Mouse (Mus musculus): Measurements from ENCODE around the gene Pex6. TPM values are rescaled to one million over a fixed set of nuclear protein-coding genes. Genes with fewer than 3 reads are reported as not detected.

Gene Pex6
- total and polyA plus RNA-seq, 3 experiments, result 14.3 to 52.6 (median 22.1) TPM

DNA sequence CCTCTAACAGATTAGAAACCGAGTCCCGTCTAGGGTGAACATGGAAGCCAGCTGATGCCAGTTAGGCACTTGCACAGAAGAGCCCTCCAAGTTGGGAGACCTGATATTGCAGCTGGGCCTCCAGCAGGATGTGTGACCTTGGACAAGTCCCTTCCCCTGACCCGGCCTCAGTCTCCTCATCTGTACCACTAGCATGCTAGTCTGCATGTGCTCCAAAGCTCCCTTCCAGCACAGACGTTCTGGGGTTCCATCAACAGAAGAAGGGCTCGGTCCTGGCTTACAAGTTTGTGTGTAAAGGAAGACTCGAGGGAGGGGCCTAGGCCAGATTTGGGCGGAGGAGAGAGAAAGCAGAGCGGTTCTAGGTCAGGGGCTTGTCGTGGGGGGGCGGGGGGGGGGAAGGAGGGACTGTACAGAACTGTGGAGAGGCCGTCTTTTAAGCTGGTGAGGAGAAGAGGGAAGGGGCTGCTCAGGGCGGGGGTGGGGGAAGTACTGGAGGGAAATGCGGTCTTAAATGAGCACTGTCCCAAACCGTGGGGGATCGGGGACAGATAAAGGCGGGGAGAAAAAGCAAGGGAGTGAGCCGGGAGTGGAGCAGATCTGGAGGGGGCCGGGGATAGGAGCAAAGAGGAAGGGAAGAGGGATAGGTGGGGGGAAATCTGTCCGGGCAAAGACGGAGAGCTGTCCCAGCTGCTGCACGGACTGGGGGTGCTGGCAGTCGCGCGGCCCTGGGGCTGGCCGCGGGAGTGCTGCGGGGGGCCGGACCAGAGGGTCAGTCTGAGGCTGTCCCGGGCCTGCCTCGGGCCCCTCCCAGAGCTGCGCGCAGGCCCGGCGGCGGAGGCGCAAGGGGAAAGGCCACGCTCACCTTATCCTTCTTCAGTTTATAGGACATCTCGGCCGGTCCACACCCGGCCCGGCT is 7.0 kb upstream of the Pex6 start:
- peaks cover 58% of the 10 kb centered on the region for H3K4me1 ChIP-seq (ENCODE audit: insufficient read depth, low read depth, low read length)
- H3K9me3 ChIP-seq (replicated peaks), result 0 out of 2 replicates have a peak, but pooled peaks cover 1% of the 10 kb centered on the region

DNA sequence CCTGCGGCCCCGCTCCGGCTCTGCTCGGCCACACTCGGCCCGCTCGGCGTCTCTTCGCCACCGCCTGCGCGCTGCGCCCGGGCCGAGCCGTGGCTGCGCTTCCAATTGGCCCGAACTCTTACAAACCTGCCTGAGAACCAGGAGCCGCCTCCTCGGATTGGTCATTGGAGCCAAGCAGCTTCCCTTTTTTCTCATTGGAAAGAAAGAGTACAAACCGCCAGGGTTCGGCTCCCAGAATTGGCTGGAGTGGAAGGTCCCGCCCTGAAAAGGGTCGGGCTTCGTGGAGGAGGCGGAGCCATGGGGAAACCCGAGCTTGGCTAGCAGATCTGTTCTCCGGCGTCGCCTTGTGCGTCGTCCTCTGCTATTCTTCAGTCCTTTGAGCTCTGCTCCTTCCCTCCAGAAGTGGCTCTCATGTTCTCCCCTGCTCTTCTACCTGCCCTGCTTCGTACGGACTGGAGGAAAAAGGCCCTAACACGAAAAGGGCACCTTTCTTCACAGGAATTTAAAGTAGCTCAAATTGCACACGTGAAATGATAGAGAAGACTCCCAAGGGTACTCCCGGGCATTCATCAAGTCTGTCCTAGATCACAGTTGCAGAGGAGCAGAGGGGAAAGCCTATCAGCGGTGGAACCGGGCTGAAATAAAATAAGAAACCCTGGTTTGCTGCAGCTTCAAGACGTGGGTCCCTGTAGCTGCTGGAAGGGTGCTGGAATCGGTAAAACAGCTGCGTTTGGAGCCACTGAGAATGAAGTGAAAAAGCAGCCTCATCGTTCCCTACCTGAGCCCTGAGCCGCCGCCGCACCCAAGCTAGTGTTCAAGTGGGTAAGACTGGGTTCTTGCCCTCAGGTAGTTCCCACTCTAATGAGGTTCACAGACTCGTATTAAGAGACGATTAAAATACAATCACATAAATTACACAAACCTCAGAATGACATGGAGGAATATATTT is 6.1 kb upstream of the Pex6 start, which contains the start of gene Ppp2r5d:
TSS of gene Ppp2r5d (minus strand) at position 225 of the 949 bp plus-strand sequence.
- Histone ChIP-seq H3K27me3 (ENCODE audit: insufficient read depth, low read length) (peaks cover 2% of the 10 kb centered on the region; the same call in 1 of the 2 replicates), H3K4me3 (ENCODE audit: low read depth, low read length) (peak within 1 kb of the TSS; percentile 88), H3K36me3 (replicated peaks) (peaks cover 33% of the 10 kb centered on the region), H3K4me1 (ENCODE audit: insufficient read depth, low read depth, low read length) (peaks cover 51% of the 10 kb centered on the region), H3K9me3 (replicated peaks) (0 out of 2 replicates have a peak, but pooled peaks cover 1% of the 10 kb centered on the region)
- peak; percentile 97 for DNase-seq (ENCODE audit: low spot score)
- TF ChIP-seq GATA1 (IDR thresholded peaks at IDR 0.05; ENCODE audit: borderline replicate concordance, low read length), result no peak
- no peak for TF ChIP-seq CTCF (IDR thresholded peaks at IDR 0.05; ENCODE audit: low read depth, low read length)
- no peak for TF ChIP-seq GATA2 (IDR thresholded peaks at IDR 0.05; ENCODE audit: borderline replicate concordance, low read depth, low read length)
- TF ChIP-seq POLR2AphosphoS5 (IDR thresholded peaks at IDR 0.05; ENCODE audit: insufficient replicate concordance, low read depth, low read length), result no peak
- no peak for TF ChIP-seq TAL1 (conservative IDR thresholded peaks at IDR 0.05; ENCODE audit: low read depth, low read length)
- peak; percentile 98 for ATAC-seq (ENCODE audit: extremely low read depth, insufficient number of reproducible peaks, low FRiP score, poor library complexity, severe bottlenecking)

More for the DNA sequence above, 7.0 kb upstream of the Pex6 start:
- Histone ChIP-seq H3K36me3 (replicated peaks) (peaks cover 42% of the 10 kb centered on the region), H3K27me3 (ENCODE audit: insufficient read depth, low read length) (peaks cover 2% of the 10 kb centered on the region; the same call in 1 of the 2 replicates), H3K4me3 (ENCODE audit: low read depth, low read length) (peak overlapping the region; percentile 88)
- TF ChIP-seq POLR2AphosphoS5 (IDR thresholded peaks at IDR 0.05; ENCODE audit: insufficient replicate concordance, low read depth, low read length) (no peak), TAL1 (conservative IDR thresholded peaks at IDR 0.05; ENCODE audit: low read depth, low read length) (no peak), CTCF (IDR thresholded peaks at IDR 0.05; ENCODE audit: low read depth, low read length) (no peak), GATA2 (IDR thresholded peaks at IDR 0.05; ENCODE audit: borderline replicate concordance, low read depth, low read length) (no peak), GATA1 (IDR thresholded peaks at IDR 0.05; ENCODE audit: borderline replicate concordance, low read length) (no peak)
- peak; percentile 29 for DNase-seq (ENCODE audit: low spot score)
- ATAC-seq (ENCODE audit: extremely low read depth, insufficient number of reproducible peaks, low FRiP score, poor library complexity, severe bottlenecking), result no peak

DNA sequence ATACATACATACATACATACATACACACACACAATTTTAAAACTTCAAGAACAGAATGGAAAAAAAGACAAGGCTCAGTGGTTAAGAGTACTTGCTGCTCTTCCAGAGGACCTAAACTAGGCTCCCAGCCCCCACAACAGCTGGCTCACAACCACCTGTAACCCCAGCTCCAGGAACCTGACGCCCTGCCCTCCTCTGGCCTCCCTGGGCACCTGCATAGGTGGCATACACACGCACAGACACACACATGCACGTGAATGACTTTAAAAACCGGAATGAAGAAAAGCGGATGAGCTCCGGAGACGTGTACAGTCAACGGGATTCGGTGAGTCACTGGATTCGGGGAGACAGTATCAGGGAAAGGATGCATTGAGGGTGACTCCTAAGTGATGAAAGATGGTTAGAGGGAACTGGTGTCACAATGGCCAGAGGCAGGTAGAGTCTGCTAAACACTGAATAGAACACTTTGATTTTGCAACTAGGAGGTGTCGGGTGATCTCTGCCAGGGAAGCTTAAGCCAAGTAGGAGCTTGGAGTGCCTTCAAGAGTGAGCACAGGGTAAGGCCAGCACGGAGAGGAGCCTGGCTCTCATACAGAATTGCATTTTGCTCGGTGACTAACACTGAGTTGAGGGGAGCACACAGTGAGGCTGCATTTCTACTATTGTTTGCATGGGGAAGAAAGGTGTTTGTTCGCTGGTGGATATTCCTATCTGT is 4.7 kb upstream of the Pex6 start:
- TF ChIP-seq TAL1 (conservative IDR thresholded peaks at IDR 0.05; ENCODE audit: low read depth, low read length), result no peak
- TF ChIP-seq GATA1 (IDR thresholded peaks at IDR 0.05; ENCODE audit: borderline replicate concordance, low read length), result no peak
- TF ChIP-seq GATA2 (IDR thresholded peaks at IDR 0.05; ENCODE audit: borderline replicate concordance, low read depth, low read length), result no peak
- no peak for TF ChIP-seq CTCF (IDR thresholded peaks at IDR 0.05; ENCODE audit: low read depth, low read length)
- TF ChIP-seq POLR2AphosphoS5 (IDR thresholded peaks at IDR 0.05; ENCODE audit: insufficient replicate concordance, low read depth, low read length), result no peak
- Histone ChIP-seq H3K36me3 (replicated peaks) (peaks cover 19% of the 10 kb centered on the region), H3K9me3 (replicated peaks) (0 out of 2 replicates have a peak, but pooled peaks cover 1% of the 10 kb centered on the region), H3K4me1 (ENCODE audit: insufficient read depth, low read depth, low read length) (peaks cover 47% of the 10 kb centered on the region), H3K27me3 (ENCODE audit: insufficient read depth, low read length) (peaks cover 2% of the 10 kb centered on the region; the same call in 1 of the 2 replicates), H3K4me3 (ENCODE audit: low read depth, low read length) (no peak overlapping the region)
- DNase-seq (ENCODE audit: low spot score), result no peak
- no peak for ATAC-seq (ENCODE audit: extremely low read depth, insufficient number of reproducible peaks, low FRiP score, poor library complexity, severe bottlenecking)

DNA sequence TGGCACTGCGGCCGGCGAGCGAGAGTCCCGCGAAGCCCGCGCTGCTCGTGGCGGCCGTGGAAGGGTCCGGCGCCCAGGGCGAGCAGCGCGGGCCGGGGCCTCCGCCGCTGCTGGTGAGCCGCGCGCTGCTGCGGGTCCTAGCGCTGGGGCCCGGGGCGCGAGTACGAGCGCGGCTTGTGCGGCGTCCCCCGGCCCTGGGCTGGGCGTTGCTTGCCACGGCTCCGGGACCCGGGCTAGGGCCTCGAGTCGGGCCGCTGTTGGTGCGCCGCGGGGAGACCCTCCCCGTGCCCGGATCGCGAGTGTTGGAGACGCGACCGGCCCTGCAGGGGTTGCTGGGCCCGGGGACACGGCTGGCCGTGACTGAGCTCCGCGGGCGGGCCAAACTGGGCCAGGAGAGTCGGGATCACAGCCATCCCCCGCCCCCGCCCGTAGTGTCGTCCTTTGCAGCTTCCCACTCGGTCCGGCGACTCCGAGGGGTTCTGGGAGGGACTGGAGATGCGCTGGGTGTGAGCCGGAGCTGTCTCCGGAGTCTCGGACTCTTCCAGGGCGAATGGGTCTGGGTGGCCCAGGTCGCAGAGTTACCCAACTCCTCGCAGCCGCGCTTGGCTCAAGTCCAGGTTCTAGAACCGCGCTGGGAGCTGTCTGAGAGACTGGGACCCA is 479 bp downstream of the Pex6 start:
- peak overlapping the region; percentile 96 for H3K4me3 ChIP-seq (ENCODE audit: low read depth, low read length)
- 0 out of 2 replicates have a peak, but pooled peaks cover 1% of the 10 kb centered on the region for H3K9me3 ChIP-seq (replicated peaks)
- DNase-seq (ENCODE audit: low spot score) (peak; percentile 38), ATAC-seq (ENCODE audit: extremely low read depth, insufficient number of reproducible peaks, low FRiP score, poor library complexity, severe bottlenecking) (no peak)
- H3K4me1 ChIP-seq (ENCODE audit: insufficient read depth, low read depth, low read length), result peaks cover 39% of the 10 kb centered on the region
- H3K27me3 ChIP-seq (ENCODE audit: insufficient read depth, low read length), result no peaks in the 10 kb centered on the region
- H3K36me3 ChIP-seq (replicated peaks), result peaks cover 36% of the 10 kb centered on the region
- no peak for TF ChIP-seq GATA1 (IDR thresholded peaks at IDR 0.05; ENCODE audit: borderline replicate concordance, low read length)
- no peak for TF ChIP-seq CTCF (IDR thresholded peaks at IDR 0.05; ENCODE audit: low read depth, low read length)
- TF ChIP-seq TAL1 (conservative IDR thresholded peaks at IDR 0.05; ENCODE audit: low read depth, low read length), result no peak
- no peak for TF ChIP-seq POLR2AphosphoS5 (IDR thresholded peaks at IDR 0.05; ENCODE audit: insufficient replicate concordance, low read depth, low read length)
- TF ChIP-seq GATA2 (IDR thresholded peaks at IDR 0.05; ENCODE audit: borderline replicate concordance, low read depth, low read length), result no peak

DNA sequence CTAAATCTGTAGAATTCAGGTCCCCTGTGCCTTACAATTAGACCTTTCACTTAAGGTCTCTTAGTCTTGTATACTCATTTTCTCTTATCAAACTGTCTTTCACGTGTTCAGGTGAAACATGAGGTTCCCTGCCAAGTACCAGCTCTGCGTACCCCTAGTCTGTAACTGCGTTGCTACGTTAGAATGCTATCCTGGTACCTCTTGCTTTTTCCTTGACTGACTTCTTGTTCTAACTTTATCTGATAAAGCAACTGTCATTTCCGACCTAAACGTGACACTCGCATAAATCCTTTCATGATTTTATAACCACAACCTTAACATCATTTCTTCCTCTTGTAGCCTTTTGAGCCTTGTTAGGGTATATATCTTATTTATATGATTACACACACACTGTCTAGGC is 1.2 kb downstream of the Pex6 start:
- Histone ChIP-seq H3K36me3 (replicated peaks) (peaks cover 41% of the 10 kb centered on the region), H3K4me3 (ENCODE audit: low read depth, low read length) (peak overlapping the region; percentile 96), H3K4me1 (ENCODE audit: insufficient read depth, low read depth, low read length) (peaks cover 39% of the 10 kb centered on the region), H3K9me3 (replicated peaks) (0 out of 2 replicates have a peak, but pooled peaks cover 1% of the 10 kb centered on the region), H3K27me3 (ENCODE audit: insufficient read depth, low read length) (no peaks in the 10 kb centered on the region)
- DNase-seq (ENCODE audit: low spot score), result no peak
- TF ChIP-seq GATA1 (IDR thresholded peaks at IDR 0.05; ENCODE audit: borderline replicate concordance, low read length) (no peak), TAL1 (conservative IDR thresholded peaks at IDR 0.05; ENCODE audit: low read depth, low read length) (no peak), POLR2AphosphoS5 (IDR thresholded peaks at IDR 0.05; ENCODE audit: insufficient replicate concordance, low read depth, low read length) (no peak), CTCF (IDR thresholded peaks at IDR 0.05; ENCODE audit: low read depth, low read length) (no peak), GATA2 (IDR thresholded peaks at IDR 0.05; ENCODE audit: borderline replicate concordance, low read depth, low read length) (no peak)
- no peak for ATAC-seq (ENCODE audit: extremely low read depth, insufficient number of reproducible peaks, low FRiP score, poor library complexity, severe bottlenecking)

Data from G1E (cell line).